Mouse (Mus musculus) cerebellum, adult 8-10 months (tissue): ENCODE results near the gene Fis1.

Source experiments
- DNase-seq: peaks from one replicate; pipeline ENCODE4 v3.0.0; 2022

Fis1 gene

GRCm38 (mm10) chr5:136977769-136978168, 24.7 kb downstream of the Fis1 start:
- DNase-seq: no peak

GRCm38 (mm10) chr5:136979762-136980161, 26.7 kb downstream of the Fis1 start:
- DNase-seq: no peak

- DNase-seq: no peak
Observed at GRCm38 (mm10) chr5:136980974-136981373, 27.9 kb downstream of the Fis1 start.

GRCm38 (mm10) chr5:136982338-136982930, 29.4 kb downstream of the Fis1 start:
- DNase-seq: peak; percentile 42

GRCm38 (mm10) chr5:136984828-136985227, 31.8 kb downstream of the Fis1 start:
- DNase-seq: no peak

GRCm38 (mm10) chr5:136986695-136987137, 33.6 kb downstream of the Fis1 start, which contains the start of gene Plod3:
Plod3 (plus strand) TSS chr5:136987019.
- DNase-seq: peak; percentile 95

GRCm38 (mm10) chr5:136987138-136987933, 34.3 kb downstream of the Fis1 start:
- DNase-seq: peak; percentile 83

GRCm38 (mm10) chr5:136987934-136988271, 34.8 kb downstream of the Fis1 start, which contains the start of gene Znhit1:
Znhit1 (minus strand) TSS chr5:136988021.
- no peak for DNase-seq

- DNase-seq: no peak
Observed at GRCm38 (mm10) chr5:136988420-136988819, 35.3 kb downstream of the Fis1 start.

- DNase-seq: no peak
Observed at GRCm38 (mm10) chr5:136989801-136990200, 36.7 kb downstream of the Fis1 start.

- no peak for DNase-seq
Observed at GRCm38 (mm10) chr5:136999449-136999848, 46.4 kb downstream of the Fis1 start.

- DNase-seq: no peak
Observed at GRCm38 (mm10) chr5:137000612-137001011, 47.5 kb downstream of the Fis1 start.

GRCm38 (mm10) chr5:137007276-137007675, 54.2 kb downstream of the Fis1 start:
- no peak for DNase-seq

- DNase-seq: no peak
Observed at GRCm38 (mm10) chr5:137009988-137010387, 56.9 kb downstream of the Fis1 start.

- no peak for DNase-seq
Observed at GRCm38 (mm10) chr5:137012401-137012950, 59.4 kb downstream of the Fis1 start.
